Mouse (Mus musculus): ENCODE data around the gene Mrgprg.

Mrgprg gene

DNA sequence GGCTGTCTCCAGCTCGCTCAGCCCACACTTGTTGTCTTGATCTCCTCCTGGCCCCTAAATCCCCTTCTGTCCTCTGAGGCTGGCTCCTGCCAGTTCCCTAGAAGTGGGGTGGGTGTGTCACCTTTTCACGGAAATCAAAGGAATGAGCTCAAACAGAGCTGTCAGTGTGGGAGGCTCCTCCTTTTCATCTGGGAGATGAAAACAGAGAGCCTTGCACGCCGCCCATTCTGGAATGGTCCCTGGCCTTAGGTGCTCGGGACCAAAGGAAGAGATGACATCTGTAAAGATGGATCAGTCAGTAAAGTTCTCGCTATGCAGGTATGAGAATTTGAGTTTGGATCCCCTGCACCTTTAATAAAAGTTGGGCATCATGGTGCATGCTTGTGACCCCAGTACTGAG is at the start of gene Mrgprg:
Gene Mrgprg, minus strand, starts transcription at position 101 of the 400 bp plus-strand sequence.
- DNase-seq (ENCODE audit: low spot score in 2 of 2), result no peak

DNA sequence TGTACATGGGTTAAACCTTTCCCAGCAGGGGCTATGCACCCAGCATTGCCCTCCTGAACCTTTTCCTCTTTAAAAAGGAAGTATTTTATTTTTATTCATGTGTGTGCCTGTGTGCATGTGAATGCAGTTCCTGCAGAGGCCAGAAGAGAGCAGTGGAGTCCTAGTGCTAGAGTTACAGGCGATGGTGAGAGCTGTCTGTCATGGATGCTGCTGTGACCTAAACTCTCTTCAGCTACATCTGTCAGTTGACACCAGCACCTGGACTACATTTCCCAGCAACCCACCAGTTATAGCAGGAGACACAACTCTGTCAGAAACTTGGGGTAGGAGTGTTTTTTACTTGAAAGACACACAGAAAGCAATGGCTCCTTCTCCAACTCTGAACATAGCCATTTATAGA is 42.1 kb upstream of the Mrgprg start:
- DNase-seq (ENCODE audit: low spot score in 2 of 2), result peak; percentile 45 to 67

DNA sequence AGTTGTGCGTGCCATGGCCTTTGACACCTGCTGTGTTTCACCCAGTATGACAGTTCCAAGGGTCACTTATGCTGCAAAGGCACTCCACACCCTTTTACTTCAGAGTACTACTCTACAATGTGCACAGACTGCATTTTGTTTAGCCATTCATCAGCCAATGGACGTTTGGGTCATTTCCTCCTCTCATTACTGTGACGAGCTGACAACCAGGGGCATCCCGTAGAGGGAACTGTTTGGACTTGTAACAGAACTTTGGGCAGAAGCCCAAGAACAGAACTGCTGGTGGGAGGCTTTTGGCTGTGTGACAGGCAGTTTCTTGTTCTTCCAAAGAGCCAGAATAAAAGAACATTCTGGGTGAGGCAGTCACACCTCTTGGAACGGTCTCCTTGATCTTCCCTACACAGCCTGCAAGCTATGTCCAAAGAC is 38.4 kb upstream of the Mrgprg start:
- DNase-seq (ENCODE audit: low spot score in 2 of 2), result no peak

DNA sequence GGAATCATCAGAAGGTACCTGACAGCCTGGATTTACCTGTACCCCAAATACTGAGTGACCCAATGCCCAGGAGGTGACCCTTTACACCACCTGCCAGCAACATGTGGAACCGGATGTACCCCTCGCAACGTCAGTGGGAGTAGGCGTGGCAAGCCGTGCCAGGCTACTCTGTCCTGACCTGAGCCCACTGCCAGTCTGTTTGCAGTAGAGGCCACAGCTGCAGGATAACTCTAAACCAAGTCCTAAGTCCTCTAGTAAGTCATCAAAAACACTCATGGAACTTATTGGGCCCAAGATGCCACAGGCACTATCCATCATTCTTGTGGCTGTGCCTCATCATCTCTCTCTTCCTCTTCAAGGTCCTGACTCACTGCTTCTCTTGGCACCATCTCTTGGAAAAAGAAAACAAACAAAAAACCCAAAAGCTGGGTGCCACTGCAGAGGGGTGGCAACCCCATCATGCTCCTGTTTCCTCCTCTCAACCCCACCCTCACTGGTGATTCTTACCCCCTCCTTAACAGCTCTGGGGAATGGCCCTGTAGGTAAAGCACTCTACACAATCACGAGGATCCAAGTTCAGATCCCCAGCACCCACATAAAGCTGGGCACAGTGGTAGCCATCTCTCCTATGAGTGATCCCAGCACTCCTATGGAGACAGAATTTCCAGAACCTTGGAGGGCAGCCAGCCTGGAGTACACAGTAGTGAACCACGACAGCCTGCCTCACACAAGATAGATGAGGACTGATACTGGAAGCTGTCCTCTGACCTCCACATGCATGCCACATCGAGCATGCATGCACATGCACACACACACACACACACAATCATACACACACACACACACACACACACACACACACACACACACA is 34.6 kb upstream of the Mrgprg start:
- DNase-seq (ENCODE audit: low spot score in 2 of 2), result no peak

DNA sequence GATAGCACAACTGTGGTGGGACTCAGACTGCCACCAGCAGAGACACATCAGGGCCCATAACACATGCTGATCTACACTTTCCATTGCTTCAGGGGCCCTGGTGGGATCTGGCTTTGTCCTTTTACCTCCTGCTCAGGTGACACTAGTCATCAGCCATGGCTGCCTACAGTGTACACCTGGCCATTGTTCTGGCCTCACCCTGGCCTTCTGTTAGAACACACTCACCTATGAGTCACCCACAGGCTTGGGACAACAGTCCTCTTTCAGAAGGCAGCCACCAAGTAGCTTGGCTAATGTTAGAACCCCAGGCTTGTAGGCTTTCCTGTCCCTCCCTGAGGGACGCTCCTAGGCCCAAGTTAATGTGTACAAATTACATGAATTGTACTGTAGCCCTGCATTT is 34.0 kb upstream of the Mrgprg start:
- no peak for DNase-seq (ENCODE audit: low spot score in 2 of 2)

DNA sequence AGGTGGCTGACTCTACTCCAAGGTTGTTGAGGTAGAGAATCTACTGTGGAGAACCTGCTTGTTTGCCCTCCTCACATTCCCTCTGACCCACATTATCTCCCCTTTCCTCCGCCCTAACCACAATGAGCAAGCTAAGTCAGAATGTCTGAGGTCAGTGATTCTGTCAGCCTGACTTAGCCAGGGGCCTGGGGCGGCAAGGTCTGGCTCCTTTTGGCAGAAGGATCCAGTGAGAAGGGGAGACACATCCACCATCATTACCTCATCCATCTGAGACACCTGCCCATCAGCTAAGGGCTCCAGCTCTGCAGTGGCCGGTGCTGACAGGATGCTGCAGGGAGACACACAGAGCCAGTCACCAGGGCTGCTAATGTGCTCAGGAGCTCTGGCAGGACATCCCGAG is 32.0 kb upstream of the Mrgprg start:
- no peak for DNase-seq (ENCODE audit: low spot score in 2 of 2)

DNA sequence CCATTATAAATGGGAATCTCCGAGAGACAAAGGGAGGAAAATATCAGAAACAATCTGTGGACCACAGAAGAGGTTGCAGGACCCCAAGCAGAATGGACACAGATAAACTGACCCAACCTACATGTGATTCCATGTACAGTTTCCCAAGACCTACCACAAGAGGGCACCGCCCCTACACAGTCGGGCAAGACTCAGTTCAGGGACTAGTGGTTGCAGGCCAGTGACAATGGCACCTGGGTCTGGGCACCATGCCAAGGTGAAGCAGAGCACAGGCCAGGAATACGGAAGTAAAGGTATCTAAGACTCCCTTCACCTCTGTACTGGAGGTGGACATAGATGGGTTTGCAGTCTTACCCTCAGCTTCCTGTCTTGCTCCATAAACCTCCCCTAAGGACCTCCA is 26.3 kb upstream of the Mrgprg start:
- DNase-seq (ENCODE audit: low spot score in 2 of 2), result peak in 1 of 2 experiments; percentile 57

DNA sequence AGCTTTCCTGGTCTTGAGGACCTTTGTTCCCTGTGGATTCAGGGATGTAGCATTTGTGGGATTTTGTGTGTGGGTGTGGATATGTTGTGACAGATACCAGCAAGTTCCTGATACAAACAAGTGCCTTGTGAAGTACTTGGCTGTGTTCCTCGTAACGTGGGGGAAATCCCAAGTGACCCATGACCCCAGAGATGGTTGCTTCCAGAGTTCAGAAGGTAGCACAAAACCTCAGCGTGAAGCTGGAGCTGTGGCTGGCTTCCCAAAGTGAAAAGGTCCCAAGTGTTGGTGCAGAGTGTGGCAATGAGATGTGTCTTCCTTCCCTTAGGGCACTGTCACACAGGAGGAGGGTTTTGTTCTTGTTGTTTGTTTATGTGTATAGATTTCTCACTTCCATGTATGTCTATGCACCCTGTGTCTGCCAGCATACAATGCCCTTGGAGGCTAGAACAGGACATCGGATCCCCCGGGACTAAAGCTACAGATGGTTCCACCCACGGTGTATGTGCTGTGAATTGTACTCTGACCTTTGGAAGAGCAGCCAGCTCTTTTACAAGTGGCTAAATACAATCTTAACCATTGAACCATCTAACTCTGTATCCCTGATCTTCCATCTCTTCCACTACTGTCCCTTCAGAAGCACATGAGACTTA is 25.7 kb upstream of the Mrgprg start:
- DNase-seq (ENCODE audit: low spot score in 2 of 2), result no peak

DNA sequence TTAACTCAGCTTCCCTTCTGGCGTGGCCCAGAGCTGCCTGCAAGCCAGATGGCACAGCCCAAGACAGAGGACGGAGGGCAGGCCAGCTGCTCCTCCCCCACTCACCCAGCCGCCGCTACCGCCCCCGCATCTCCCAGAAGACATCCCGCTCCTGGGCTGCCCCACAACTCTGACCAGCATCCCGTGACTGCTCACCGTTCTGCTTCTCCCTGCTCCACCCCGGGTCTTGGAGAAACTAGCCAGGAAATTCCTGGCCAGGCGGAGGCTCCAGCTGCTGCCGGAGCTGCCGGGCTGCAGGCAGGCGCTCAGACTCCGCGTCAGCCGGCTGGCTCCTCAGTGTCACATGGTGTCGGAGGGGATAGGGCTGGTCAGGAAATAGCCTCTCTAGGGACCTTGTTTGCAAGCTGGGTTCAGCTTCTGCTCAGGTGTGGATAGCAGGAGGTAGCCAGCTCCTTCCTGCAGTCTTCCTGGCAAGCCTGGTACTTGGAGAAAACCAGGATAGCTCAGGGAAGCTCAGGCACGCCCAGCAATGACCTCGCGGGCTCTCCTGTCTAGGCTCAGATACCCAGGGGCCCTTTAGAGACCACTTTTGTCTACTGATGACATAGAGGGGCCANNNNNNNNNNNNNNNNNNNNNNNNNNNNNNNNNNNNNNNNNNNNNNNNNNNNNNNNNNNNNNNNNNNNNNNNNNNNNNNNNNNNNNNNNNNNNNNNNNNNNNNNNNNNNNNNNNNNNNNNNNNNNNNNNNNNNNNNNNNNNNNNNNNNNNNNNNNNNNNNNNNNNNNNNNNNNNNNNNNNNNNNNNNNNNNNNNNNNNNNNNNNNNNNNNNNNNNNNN is 17.4 kb upstream of the Mrgprg start, which contains the start of gene Mrgpre:
Gene Mrgpre, minus strand, starts transcription at position 505 of the 834 bp plus-strand sequence.
- DNase-seq (ENCODE audit: low spot score in 2 of 2), result peak; percentile 59 to 63

DNA sequence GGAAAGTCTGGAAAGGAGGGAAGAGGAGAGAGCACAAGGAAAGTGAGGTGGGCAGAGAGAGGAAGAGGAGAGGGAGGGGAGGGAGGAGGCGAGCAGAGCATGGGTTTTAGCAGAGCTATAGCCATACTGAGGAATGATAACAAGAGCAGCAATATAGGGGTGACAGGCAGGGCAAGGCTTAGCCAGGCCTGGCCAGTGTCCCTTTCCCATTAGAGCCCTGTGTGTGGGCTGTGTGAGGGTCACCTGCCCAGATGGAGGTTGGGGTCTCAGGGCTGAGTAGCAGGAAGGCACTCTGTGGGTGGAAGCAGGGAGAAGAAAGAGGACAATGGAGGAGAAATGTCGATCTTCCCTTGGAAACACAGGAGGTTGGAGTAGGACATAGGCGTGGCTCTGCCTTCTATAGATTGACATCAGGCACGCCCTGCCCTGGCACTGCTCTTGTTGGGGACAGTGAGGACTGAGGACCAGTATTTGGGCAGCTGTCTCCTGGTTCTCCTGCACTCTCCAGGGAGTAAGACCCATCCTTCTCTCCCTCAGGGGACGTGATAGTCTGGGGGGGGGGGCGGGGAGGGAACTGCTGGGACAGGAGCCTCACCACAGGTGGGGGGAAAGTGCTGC is 16.7 kb upstream of the Mrgprg start:
- no peak for DNase-seq (ENCODE audit: low spot score in 2 of 2)

DNA sequence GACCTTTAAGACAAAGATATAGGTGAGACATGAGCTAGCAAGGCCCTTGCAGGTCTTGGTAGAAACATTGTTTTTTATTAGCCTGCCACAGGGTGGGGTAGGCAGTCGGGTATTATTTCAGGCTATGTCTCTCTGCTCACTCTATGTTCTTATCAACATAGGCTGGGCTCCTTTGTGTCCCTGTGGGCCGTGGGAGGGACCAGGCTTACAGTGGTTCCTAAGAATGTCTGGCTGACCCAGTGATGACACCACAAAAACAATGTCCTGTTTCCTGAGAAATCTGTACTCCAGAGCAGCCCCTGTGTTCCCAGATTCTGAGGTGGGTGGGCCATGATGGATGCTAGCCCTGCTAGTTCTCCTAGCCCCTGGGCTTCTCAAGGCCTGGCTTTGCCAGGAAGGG is 10.6 kb upstream of the Mrgprg start:
- DNase-seq (ENCODE audit: low spot score in 2 of 2), result no peak

DNA sequence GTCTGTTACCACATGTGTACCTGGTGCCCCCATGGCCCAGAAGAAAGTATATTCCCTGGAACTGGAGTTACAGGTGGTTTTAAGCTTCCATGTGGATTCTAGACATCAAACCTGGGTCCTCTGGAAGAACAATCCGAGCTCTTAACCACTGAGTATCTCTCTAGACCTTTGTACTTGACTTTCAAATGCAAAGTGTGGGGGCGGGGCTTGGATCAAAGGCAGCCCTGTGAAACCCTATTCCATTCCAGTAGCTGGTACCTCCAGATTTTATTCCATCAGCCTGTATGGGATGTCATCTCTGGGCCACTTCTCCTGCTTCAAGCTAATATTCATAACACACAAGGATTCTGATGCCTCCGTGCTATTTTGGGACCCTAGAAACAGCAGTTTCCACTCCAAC is 9.3 kb upstream of the Mrgprg start:
- no peak for DNase-seq (ENCODE audit: low spot score in 2 of 2)

DNA sequence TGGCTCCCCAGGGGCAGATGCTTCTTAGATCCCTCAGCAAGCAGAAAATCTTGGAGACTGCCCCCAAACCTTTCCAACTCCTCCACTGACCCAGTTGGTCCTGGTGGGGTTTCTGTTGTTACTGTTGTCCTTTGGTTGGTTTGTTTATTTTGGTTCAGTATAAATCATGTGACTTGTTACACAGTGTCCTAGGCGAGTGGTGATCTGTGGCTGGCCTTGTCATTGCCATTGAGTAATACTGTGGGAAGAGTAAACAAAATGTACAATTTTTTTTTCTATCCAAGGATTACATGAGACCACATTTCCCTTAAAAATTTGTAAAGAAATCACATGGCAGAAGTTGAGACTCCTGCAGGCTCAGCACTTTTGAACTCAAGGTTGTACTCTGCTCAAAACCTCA is 2.7 kb upstream of the Mrgprg start:
- DNase-seq (ENCODE audit: low spot score in 2 of 2), result no peak

DNA sequence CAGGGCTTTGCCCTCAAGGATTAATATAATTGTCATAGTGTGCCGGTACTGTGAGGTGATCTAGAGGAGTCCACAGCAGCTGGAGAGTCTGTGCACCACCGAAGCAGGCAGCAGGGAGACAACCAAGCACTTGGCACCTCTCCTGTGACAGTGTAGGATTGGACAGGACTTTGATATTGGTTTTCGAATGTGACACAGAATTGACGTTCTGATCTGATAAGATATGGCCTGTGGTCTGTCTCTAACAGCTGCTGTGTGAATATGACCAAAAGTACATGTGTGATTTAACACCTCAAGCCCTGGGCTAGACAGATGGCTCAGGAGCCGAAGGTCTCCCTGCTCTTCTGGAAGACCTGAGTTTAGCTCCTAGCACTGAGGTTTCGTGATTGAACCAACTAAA is 1.5 kb upstream of the Mrgprg start:
- no peak for DNase-seq (ENCODE audit: low spot score in 2 of 2)

DNA sequence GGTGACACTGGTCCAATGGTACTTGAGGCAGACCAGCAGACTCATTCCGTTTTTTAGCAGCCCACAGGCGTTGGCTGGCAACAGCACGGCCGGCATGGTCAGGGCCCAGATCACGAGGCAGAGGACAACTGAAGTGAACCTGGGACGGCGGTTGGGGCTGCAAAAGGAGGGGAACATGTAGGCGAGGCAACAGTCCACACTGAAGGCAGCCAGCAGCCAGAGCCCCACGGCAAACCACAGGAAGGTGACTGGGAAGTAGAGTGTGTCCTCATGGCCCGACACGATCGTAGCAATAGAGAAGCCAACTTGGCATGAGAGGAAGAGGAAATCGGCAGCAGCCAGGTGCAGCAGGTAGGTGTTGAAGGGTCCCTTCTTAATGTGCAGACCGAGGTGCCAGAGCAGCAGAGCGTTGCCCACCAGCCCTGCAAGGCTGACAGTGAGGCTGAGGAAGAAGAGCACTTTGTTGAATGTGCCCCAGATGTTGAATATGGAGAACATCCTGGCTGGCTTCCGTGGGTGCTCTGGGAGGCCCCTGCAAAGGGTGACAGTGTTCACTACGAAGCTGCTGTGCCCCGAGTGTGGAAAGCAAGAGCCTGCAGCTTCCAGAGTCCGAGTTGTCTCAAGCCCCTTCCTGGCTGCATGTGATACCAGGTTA is 1.8 kb downstream of the Mrgprg start:
- peak; percentile 49 to 55 for DNase-seq (ENCODE audit: low spot score in 2 of 2)

DNA sequence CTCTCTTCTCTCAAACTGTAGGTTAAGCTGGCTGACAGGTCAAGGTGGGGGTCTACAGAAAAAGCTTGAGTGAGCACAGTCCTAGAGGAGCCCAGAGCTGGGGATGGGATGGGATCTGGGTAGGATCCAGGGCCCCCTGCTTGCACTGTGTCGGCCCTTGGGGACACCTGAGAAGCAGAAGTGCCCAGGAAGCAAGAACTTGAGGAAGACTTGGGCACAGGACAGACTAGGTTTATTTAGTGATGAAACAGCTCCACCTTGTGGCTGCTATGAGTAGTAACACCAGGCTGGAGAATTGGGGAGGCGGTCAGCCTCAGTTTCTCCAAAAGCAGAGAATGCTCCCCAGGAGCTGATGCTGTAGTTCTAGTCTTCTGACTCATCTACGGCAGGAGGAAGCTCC is 3.0 kb downstream of the Mrgprg start:
- peak in 1 of 2 experiments; percentile 39 for DNase-seq (ENCODE audit: low spot score in 2 of 2)

DNA sequence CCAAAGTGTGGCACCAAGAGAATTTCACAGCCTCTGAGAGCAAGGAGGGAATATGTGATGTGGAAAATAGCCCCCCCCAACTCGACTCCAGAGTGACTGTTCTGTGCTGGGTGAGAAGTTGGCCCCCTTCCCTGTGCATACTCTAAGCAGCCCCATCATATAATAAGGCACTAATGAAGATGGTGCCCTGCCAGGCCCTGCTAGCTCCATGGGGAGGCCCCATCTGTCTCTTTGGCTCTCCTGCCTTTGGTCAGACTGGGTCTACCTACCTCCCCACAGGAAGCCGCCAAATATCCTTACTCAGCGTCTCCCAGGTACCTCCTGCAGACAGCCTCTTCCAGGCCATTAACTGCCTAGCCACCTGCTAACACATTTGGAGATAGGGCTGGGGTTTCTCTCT is 7.8 kb downstream of the Mrgprg start:
- DNase-seq (ENCODE audit: low spot score in 2 of 2), result no peak

DNA sequence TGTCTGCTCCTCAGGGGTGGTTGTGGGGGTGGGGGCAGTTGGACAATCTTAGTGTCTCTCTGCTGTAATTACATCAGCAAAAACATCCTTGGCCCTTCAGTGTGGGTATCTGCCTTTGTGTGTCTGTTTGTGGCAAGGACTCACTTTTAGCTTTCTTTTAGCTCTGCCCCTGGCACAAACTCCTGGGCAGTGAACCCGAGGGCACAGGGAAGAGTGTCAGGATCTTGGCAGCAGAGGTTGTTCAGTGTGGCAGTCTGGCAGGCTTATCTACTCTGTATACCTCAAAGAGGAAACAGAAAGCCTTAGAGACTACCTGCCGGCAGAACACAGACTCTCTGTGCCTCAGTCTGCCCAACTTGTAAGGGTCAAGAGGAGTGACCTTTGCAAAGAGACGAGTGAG is 9.1 kb downstream of the Mrgprg start:
- DNase-seq (ENCODE audit: low spot score in 2 of 2), result no peak

DNA sequence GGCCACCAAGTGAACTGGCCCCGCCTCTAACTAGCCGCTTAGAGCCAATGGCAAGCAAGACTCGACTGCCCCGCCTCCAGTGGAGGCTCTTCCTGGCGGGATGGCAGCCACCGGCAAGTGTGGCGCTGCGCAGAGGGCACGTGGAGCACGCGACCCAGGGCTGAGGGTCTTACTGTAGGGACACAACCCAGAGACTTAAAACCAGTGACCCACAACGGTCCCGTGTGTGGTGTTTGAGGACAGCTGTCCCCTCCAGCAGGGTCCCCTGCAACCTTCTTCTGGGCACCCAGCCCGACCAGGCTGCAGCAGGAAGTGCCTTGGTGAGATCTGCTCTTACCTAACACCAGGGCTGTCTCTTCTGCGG is 9.8 kb downstream of the Mrgprg start:
- DNase-seq (ENCODE audit: low spot score in 2 of 2), result peak; percentile 79 to 81

DNA sequence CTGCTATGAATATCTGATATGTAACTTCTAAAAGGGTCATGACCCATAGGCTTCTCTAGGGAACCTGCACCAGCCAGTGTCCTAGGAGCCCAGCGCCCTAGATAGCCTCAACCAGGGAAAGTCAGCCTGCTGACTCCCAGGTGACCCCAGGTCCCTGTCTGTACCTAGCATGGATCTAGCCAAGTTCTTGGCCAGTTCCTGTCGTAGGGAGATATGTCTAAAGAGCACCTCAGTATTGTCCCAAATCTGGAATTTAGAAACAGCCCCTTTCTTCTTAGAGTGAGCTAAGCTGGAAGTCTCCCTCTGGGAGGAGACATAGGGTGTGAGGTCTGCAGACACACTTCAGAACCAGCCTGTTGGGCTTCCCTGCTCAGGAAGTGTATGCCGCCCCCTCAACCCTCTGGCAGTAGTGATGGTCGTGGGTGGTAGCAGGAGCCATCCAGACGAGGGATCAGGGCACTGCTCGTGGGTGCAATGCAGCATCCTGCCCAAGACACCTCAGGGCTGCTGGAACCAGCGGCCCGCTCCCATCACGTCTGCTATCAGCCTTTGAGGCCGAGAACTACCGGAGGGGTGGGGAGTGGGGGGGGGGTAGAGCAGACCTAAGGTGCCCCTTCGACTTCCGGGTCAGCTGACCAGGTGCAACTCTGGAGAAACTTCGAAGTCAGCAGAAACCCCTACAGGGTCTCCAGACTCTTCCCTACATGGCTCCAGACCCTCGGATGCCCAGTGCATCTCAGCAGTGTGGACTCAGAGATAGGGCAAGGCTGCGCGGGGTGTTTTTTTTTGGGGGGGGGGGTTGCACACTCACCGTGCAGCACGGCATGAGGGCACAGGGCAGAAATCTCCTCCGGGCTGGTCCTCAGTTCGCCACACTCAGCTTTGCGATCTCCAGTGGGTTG is 10.4 kb downstream of the Mrgprg start, which contains the start of gene Osbpl5:
Gene Osbpl5, minus strand, starts transcription at position 861 of the 902 bp plus-strand sequence.
- peak in 1 of 2 experiments; percentile 20 for DNase-seq (ENCODE audit: low spot score in 2 of 2)

Data from thymus, postnatal 10 days (tissue).